Mouse (Mus musculus) kidney, adult 18-20 months (tissue): ENCODE data around the gene Syne1.

Source experiments
- DNase-seq: peaks from one replicate; pipeline ENCODE4 v3.0.0; 2021

Gene Syne1

GRCm38 (mm10) chr10:5045213-5045612 is 506.1 kb downstream of the Syne1 start:
- no peak for DNase-seq

DNA sequence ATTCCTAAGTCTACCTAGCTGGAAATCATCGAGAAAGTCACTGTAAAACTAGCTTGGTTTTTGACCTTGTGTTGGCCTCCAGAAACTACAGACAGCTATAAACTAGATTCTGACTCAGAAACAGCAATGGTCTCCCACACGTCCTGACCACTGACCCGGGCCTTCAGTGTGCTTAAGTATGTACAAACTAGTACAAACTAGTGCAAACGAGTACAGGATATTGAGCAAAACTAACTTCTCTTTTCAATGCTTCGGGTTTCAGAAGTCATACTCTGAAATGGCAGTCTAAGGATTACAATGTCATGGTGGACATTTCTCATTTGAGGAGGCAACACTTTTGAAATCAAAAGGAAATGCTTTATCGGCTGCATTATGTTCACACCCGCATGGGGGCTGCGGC is 506.8 kb downstream of the Syne1 start:
- DNase-seq = no peak

DNA sequence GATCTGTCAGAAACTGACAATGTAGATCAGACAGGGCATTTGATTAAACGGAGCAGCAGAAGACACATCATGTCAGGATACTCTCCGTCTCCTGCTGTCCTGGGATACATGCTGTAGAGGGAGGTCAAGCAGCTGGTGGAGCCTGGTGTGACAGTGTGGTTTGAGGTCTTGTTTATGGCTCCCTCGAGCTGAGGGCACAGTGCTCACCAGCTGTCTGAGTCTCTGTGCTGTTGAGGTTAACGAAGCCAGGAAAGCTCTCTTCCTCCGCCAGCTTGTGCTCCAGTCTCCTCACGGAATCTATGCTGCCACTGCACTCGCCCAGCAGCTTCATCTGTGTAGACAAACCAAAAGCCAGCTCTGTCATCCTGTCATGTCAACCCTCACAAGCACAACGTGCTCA is 510.0 kb downstream of the Syne1 start:
- DNase-seq = no peak

DNA sequence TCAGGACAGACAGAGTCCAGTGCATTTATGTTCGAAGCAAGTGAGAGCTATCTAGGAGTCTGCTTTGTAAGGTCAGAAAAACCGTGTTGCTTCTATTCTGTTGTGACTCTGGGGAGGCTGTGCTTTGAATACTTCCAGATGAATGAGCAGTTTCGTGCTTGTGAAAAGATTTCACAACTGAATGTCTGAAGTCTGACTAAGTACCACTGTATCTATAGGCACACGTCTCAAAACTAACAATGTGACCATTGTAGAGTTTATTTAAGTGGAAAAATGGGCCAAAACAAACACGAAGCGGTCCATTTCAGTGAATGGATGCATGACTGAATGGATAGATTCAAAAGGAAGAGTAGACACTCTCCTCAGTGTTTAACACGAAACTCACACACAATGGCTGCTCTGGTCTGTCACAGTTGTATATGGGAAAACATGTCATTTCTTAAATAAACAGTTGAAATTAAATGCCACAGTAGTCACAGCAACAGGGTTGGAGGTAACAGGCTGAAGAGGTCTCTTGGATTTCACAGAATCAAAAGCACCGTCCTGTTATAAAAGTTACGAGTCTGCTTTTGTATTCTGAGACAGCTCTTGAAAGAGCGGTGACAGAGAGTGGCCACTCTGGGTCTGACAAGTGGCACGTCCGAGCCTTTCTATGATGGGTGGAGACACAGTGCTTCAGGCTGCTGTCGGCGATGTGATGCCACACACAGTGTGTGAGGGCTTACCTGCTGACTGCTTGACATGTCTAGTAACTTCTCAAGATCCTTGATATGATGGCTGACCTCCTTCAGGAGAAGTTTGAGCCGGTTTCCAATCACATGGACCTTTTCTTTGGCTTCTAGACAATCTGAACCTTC is 518.9 kb downstream of the Syne1 start:
- no peak for DNase-seq

- no peak for DNase-seq
Observed at GRCm38 (mm10) chr10:5029883-5030282, 521.4 kb downstream of the Syne1 start.

- no peak for DNase-seq
Observed at GRCm38 (mm10) chr10:5029161-5029560, 522.1 kb downstream of the Syne1 start.

- DNase-seq = no peak
Observed at GRCm38 (mm10) chr10:5028301-5028700, 523.0 kb downstream of the Syne1 start.

- DNase-seq = no peak
Observed at GRCm38 (mm10) chr10:5027208-5027607, 524.1 kb downstream of the Syne1 start.

DNA sequence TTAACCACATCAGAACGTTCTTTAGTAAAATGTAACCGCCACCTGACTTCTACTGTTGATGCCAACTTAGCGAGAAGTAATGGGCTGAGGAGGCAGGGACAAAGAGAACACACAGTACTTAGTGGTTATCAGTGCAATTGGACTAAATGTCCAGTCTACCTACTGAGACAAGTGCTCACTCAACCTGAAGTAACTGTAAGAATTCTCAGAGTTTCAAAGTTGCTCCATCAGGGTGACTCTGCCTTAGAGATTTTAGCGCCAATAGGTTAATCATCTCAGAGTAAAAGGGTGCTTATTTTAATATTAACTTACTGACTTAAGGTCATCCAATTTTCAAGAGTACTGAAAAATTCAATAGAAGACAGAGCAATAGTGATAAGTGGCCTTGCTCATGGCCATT is 525.4 kb downstream of the Syne1 start:
- DNase-seq = peak; percentile 7

DNA sequence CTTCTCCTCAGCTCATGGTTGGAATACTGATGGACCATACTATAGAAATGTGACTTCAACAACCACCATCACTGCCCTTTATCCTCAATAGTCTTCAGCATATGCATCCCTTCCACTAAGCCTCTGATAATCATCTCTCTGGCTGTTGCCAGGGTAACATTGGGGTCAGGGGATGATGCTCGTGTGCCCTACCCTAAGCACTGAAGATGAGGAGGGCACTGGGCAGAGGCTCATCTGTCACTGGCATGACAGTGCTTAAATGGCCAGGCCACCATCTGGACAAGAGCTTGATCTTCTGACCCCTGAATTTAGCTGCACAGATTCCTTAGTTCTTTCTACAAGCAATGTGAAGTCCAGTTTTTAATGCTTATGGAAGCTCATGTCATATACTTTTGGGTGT is 534.1 kb downstream of the Syne1 start:
- no peak for DNase-seq

DNA sequence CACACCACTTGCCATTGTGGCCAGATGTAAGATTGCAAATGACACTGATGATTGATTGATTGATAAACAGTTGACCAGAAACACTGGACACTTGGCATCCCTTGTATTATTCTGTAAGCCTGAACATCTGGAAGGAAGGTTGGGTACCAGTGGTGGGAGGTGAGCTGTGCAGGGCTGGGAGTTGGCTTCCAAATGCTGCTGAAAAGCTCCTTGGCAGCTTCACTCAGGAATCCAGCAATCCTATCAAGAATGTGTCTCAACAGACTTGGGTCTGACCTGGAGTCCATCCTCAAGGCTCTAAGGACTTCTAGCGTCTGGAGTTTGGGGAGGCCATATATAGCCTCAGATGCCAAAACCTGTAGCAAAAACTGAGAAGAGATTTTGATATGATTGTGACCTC is 536.3 kb downstream of the Syne1 start:
- DNase-seq = no peak

GRCm38 (mm10) chr10:5012004-5012403 is 539.3 kb downstream of the Syne1 start:
- DNase-seq = no peak

DNA sequence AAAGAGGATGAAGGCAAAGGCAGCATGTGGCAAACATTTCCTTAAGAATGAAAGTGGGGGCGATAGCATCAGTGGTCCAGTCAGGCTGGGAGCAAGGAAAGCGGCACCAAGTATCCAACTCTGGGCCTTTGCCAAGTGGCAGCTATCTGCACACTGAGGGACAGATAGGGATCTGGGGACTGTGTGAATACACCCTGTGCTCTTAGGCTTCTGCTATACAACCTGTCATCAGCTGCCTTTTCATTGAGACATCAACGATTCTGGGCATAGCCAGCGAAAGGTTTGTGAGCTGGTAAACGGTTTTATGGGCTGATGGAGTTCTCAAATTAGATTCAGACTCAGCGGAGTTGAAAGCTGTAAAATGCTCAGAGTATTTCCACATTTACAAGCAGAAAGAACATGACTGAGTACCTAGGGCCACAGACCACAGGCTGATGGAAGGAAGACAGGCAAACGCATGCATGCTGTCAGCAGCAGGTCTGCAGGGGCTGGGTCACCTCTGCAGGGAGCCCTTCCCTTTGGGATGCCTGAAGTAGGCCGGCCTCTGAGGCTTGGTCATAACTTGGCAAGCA is 542.4 kb downstream of the Syne1 start:
- no peak for DNase-seq

DNA sequence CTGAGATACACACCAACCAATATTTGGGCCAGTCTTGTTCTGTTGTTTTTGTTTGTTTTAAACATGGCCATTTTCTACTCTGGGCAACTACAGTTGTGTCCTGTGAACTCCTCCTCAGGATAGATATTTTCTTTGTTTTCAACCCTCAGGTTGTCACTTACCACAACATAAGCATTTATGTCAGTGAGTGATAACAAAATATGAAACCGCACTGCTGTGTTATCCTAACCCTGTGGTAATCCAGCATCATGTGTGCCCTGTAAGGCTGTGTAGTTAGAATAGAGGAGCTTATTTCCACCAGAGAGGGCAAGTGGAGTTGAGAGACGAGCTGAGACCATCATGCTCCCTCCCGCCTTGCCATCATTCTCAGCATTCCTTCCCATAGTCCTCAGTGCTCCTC is 554.7 kb downstream of the Syne1 start:
- no peak for DNase-seq

DNA sequence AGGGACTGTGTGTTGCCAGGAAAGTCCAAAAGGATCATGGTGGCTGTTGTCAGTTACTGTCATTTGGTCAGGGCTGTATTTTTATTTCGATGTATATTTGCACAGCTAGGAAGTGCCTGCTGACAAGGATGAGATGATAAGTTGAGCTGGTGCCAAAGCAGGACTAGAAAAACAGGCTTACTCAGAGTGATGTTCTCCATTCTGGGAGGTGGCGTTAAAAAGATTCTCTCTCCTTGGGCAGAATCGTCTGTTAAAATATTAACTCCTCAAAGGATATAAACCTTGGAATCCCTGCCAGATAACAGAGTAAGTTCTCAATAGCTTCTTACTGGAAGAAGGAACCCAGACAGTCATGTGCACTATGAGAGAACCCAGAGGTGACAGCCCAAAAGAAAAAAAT is 557.5 kb downstream of the Syne1 start:
- no peak for DNase-seq

GRCm38 (mm10) chr10:4983919-4984318 is 567.4 kb downstream of the Syne1 start:
- DNase-seq = no peak

GRCm38 (mm10) chr10:4977374-4977773 is 573.9 kb downstream of the Syne1 start:
- DNase-seq = no peak

DNA sequence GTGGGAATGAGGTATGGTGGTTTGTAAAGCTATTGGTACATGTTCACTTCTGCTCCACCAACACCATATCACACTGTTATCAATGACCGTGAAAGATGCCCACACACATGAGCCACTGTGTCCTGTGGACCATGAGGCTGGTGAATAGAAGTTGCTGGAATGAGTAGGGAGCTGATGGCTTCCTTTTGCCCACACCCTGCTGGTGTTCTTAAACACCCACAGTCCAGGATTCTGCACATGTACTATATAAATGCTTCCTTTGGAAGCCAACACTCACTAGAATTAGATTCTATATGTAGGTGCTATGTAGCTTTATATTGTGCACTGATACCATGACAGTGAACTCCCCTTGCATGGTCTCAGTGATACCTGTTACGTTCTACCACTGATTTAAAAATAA is 574.7 kb downstream of the Syne1 start:
- DNase-seq = no peak

- DNase-seq = no peak
Observed at GRCm38 (mm10) chr10:4974246-4974645, 577.0 kb downstream of the Syne1 start.

DNA sequence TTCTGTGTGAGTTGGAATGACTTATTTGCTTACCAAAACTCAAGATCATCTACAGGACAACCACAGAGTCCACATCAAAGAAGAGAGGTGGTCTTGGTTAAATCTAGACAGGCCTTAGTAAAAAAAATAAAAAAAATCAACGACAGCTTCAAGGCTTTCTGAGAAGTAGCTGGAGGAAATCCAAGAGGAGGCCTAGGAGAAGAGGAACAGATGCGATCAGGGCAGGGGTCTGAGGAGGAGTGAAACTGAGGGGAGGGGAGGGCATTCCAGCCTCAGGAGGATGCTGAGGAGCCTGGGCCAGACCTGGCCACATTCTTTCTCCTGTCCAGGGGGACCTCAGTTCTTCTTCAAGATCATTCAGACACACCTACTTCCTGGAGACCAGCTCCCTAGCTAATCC is 579.3 kb downstream of the Syne1 start:
- DNase-seq = no peak

GRCm38 (mm10) chr10:4971586-4971985 is 579.7 kb downstream of the Syne1 start:
- no peak for DNase-seq

GRCm38 (mm10) chr10:4971156-4971555 is 580.1 kb downstream of the Syne1 start:
- no peak for DNase-seq
